Mouse (Mus musculus): ENCODE results near the gene Krtap12-1. TPM values are rescaled to one million over a fixed set of nuclear protein-coding genes. Genes with fewer than 3 reads are reported as not detected.

Gene Krtap12-1
- polyA plus RNA-seq (2014; fragmentation: Illumina TruSeq; extraction: RNeasy Lipid Tissue Mini Kit (QIAGEN cat#74804); ENCODE audit: insufficient read depth, low read depth, low replicate concordance) = not detected

GRCm38 (mm10) chr10:77720299-77720698 lies at the start of gene Krtap12-1:
Krtap12-1 (plus strand) TSS chr10:77720599.

DNA sequence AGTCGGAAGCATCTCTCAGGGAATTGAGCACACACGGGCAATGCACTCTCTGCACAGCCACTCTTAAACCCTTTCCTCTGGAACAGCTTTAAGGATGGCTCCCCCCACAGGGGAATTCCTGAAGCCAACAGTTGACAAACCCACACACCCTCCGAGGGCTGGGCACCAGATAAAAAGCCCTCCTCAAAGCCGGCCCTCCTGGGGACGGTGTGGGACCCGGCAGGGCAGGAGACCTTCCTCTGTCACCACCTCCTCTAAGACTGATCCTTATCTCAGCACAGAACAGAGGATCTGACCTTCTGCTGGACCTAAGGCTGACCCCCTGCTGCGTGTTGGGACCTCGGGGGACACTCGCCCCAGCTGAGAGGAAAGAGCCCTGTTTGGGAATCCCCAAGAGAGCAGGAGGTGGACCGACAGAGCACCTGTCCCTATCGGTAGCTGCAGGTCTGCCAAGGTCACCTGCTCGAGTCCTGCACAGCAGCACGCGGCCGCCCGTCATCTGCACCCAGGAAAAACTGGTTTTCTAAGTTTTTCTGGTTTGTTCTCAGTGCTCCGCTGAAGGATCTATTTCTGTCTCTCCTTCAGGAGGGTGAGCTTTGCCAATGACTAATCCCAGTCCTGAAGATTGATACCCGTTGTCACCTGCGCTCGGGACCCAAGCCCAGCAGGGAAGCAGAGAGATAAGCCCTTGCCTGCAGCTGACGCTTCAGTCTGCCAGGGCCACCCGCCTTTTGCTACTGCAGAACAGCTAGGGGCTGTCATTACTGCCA lies 34.3 kb upstream of the Krtap12-1 start, which contains the start of gene Tspear:
TSS of gene Tspear (plus strand) at position 675 of the 770 bp plus-strand sequence.

GRCm38 (mm10) chr10:77690356-77690807 lies 30.0 kb upstream of the Krtap12-1 start, which contains the start of gene Gm19402:
Gm19402 (minus strand) TSS chr10:77690757.

GRCm38 (mm10) chr10:77697133-77697532 lies 23.3 kb upstream of the Krtap12-1 start, which contains the start of gene Gm9508:
Gm9508 (minus strand) TSS chr10:77697233.

GRCm38 (mm10) chr10:77706326-77706725 lies 14.1 kb upstream of the Krtap12-1 start, which contains the start of gene Gm10272:
Gm10272 (plus strand) TSS chr10:77706626.

GRCm38 (mm10) chr10:77711157-77711556 lies 9.2 kb upstream of the Krtap12-1 start, which contains the start of gene Gm10024:
Gm10024 (plus strand) TSS chr10:77711457.

DNA sequence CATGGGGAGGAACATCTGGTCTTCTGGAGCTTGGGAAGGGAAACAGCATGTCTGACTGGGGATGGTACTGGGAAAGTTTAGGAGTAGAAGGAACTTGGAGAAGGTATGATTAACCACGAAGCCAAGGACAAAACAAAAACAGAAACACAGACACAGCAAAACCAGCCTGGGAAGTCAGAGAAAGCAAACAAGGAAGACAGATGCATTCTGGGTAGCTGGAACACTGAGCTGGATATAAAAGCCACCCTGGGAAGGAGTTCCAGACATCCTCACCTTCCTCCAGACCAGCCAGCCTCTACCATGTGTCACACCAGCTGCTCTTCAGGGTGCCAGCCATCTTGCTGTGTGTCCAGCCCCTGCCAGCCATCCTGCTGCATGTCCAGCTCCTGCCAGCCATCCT lies 4.9 kb upstream of the Krtap12-1 start, which contains the start of gene Gm10142:
TSS of gene Gm10142 (plus strand) at position 301 of the 400 bp plus-strand sequence.

DNA sequence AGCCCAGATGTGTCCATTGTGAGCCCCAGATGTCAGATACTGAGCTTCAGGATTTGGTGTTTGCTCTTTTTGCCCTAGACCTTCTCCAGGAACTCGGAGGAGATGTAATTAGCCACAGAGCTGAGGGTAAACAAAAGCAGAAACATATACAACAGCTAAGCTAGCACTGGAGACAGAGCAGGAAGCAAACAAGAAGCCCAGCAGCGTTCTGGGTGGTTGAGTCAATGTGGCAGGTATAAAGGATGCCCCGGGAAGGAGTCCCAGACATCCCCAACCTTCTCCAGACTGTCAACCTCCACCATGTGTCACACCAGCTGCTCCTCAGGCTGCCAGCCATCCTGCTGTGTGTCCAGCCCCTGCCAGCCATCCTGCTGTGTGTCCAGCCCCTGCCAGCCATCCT lies 5.8 kb downstream of the Krtap12-1 start, which contains the start of gene Gm10100:
TSS of gene Gm10100 (plus strand) at position 301 of the 400 bp plus-strand sequence.

GRCm38 (mm10) chr10:77741924-77742688 lies 21.7 kb downstream of the Krtap12-1 start, which contains the start of gene Gm18596:
Gm18596 (minus strand) TSS chr10:77742638.

GRCm38 (mm10) chr10:77751254-77751653 lies 30.9 kb downstream of the Krtap12-1 start, which contains the start of gene Gm9736:
Gm9736 (minus strand) TSS chr10:77751354.

DNA sequence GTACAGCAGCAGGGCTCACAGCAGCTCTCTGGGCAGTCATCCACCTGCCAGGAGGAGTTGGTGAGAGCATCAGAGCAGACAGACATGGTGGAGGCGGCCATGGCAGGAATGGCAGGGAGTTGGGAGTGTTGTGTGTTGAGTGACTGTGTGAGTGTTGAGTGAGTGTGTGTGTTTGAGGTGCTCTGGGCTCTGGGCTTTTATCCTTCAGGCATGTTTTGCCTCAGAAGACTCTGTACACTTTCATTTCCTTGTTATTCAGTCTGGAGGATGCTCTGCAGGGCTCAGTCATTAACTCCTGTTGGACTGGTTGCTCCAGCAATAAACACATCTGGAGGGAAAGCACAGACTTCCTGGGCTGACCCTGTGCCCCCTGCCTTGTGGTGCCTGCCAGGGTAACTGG lies 39.2 kb downstream of the Krtap12-1 start, which contains the start of gene Gm3233:
TSS of gene Gm3233 (minus strand) at position 101 of the 400 bp plus-strand sequence.

Other genes with a start within 250 kb of the Krtap12-1 start
- 16.8 TPM for gene Fam207a, start 204.8 kb upstream of the Krtap12-1 start, polyA plus RNA-seq (2014; fragmentation: Illumina TruSeq; extraction: RNeasy Lipid Tissue Mini Kit (QIAGEN cat#74804); ENCODE audit: insufficient read depth, low read depth, low replicate concordance)
- 40.3 TPM for gene Itgb2, start 190.3 kb upstream of the Krtap12-1 start, polyA plus RNA-seq (2014; fragmentation: Illumina TruSeq; extraction: RNeasy Lipid Tissue Mini Kit (QIAGEN cat#74804); ENCODE audit: insufficient read depth, low read depth, low replicate concordance)
- gene Pttg1ip, start 138.9 kb upstream of the Krtap12-1 start, polyA plus RNA-seq (2014; fragmentation: Illumina TruSeq; extraction: RNeasy Lipid Tissue Mini Kit (QIAGEN cat#74804); ENCODE audit: insufficient read depth, low read depth, low replicate concordance) = 165 TPM
- gene Sumo3, start 114.5 kb upstream of the Krtap12-1 start, polyA plus RNA-seq (2014; fragmentation: Illumina TruSeq; extraction: RNeasy Lipid Tissue Mini Kit (QIAGEN cat#74804); ENCODE audit: insufficient read depth, low read depth, low replicate concordance) = 119 TPM
- 1.5 TPM for gene Gm49325, start 114.4 kb upstream of the Krtap12-1 start, polyA plus RNA-seq (2014; fragmentation: Illumina TruSeq; extraction: RNeasy Lipid Tissue Mini Kit (QIAGEN cat#74804); ENCODE audit: insufficient read depth, low read depth, low replicate concordance)
- 44.6 TPM for gene Ube2g2, start 98.3 kb upstream of the Krtap12-1 start, polyA plus RNA-seq (2014; fragmentation: Illumina TruSeq; extraction: RNeasy Lipid Tissue Mini Kit (QIAGEN cat#74804); ENCODE audit: insufficient read depth, low read depth, low replicate concordance)
- not detected for gene Tspear, start 34.0 kb upstream of the Krtap12-1 start, polyA plus RNA-seq (2014; fragmentation: Illumina TruSeq; extraction: RNeasy Lipid Tissue Mini Kit (QIAGEN cat#74804); ENCODE audit: insufficient read depth, low read depth, low replicate concordance)
- gene Gm19402, start 29.8 kb upstream of the Krtap12-1 start, polyA plus RNA-seq (2014; fragmentation: Illumina TruSeq; extraction: RNeasy Lipid Tissue Mini Kit (QIAGEN cat#74804); ENCODE audit: insufficient read depth, low read depth, low replicate concordance) = not detected
- not detected for gene Gm9508, start 23.4 kb upstream of the Krtap12-1 start, polyA plus RNA-seq (2014; fragmentation: Illumina TruSeq; extraction: RNeasy Lipid Tissue Mini Kit (QIAGEN cat#74804); ENCODE audit: insufficient read depth, low read depth, low replicate concordance)
- gene Gm10272, start 14.0 kb upstream of the Krtap12-1 start, polyA plus RNA-seq (2014; fragmentation: Illumina TruSeq; extraction: RNeasy Lipid Tissue Mini Kit (QIAGEN cat#74804); ENCODE audit: insufficient read depth, low read depth, low replicate concordance) = not detected
- gene Gm10024, start 9.1 kb upstream of the Krtap12-1 start, polyA plus RNA-seq (2014; fragmentation: Illumina TruSeq; extraction: RNeasy Lipid Tissue Mini Kit (QIAGEN cat#74804); ENCODE audit: insufficient read depth, low read depth, low replicate concordance) = not detected
- gene Gm10142, start 4.8 kb upstream of the Krtap12-1 start, polyA plus RNA-seq (2014; fragmentation: Illumina TruSeq; extraction: RNeasy Lipid Tissue Mini Kit (QIAGEN cat#74804); ENCODE audit: insufficient read depth, low read depth, low replicate concordance) = not detected
- gene Gm10100, start 5.9 kb downstream of the Krtap12-1 start, polyA plus RNA-seq (2014; fragmentation: Illumina TruSeq; extraction: RNeasy Lipid Tissue Mini Kit (QIAGEN cat#74804); ENCODE audit: insufficient read depth, low read depth, low replicate concordance) = not detected
- not detected for gene Gm18596, start 22.0 kb downstream of the Krtap12-1 start, polyA plus RNA-seq (2014; fragmentation: Illumina TruSeq; extraction: RNeasy Lipid Tissue Mini Kit (QIAGEN cat#74804); ENCODE audit: insufficient read depth, low read depth, low replicate concordance)
- not detected for gene Gm9736, start 30.8 kb downstream of the Krtap12-1 start, polyA plus RNA-seq (2014; fragmentation: Illumina TruSeq; extraction: RNeasy Lipid Tissue Mini Kit (QIAGEN cat#74804); ENCODE audit: insufficient read depth, low read depth, low replicate concordance)
- not detected for gene Gm3233, start 39.1 kb downstream of the Krtap12-1 start, polyA plus RNA-seq (2014; fragmentation: Illumina TruSeq; extraction: RNeasy Lipid Tissue Mini Kit (QIAGEN cat#74804); ENCODE audit: insufficient read depth, low read depth, low replicate concordance)
- gene Gm3238, start 50.7 kb downstream of the Krtap12-1 start, polyA plus RNA-seq (2014; fragmentation: Illumina TruSeq; extraction: RNeasy Lipid Tissue Mini Kit (QIAGEN cat#74804); ENCODE audit: insufficient read depth, low read depth, low replicate concordance) = not detected
- gene Gm7138, start 56.3 kb downstream of the Krtap12-1 start, polyA plus RNA-seq (2014; fragmentation: Illumina TruSeq; extraction: RNeasy Lipid Tissue Mini Kit (QIAGEN cat#74804); ENCODE audit: insufficient read depth, low read depth, low replicate concordance) = not detected
- not detected for gene Gm3250, start 61.9 kb downstream of the Krtap12-1 start, polyA plus RNA-seq (2014; fragmentation: Illumina TruSeq; extraction: RNeasy Lipid Tissue Mini Kit (QIAGEN cat#74804); ENCODE audit: insufficient read depth, low read depth, low replicate concordance)
- not detected for gene Gm7137, start 67.6 kb downstream of the Krtap12-1 start, polyA plus RNA-seq (2014; fragmentation: Illumina TruSeq; extraction: RNeasy Lipid Tissue Mini Kit (QIAGEN cat#74804); ENCODE audit: insufficient read depth, low read depth, low replicate concordance)
- gene Gm9639, start 74.5 kb downstream of the Krtap12-1 start, polyA plus RNA-seq (2014; fragmentation: Illumina TruSeq; extraction: RNeasy Lipid Tissue Mini Kit (QIAGEN cat#74804); ENCODE audit: insufficient read depth, low read depth, low replicate concordance) = not detected
- not detected for gene Gm19668, start 78.5 kb downstream of the Krtap12-1 start, polyA plus RNA-seq (2014; fragmentation: Illumina TruSeq; extraction: RNeasy Lipid Tissue Mini Kit (QIAGEN cat#74804); ENCODE audit: insufficient read depth, low read depth, low replicate concordance)
- gene Gm9507, start 91.2 kb downstream of the Krtap12-1 start, polyA plus RNA-seq (2014; fragmentation: Illumina TruSeq; extraction: RNeasy Lipid Tissue Mini Kit (QIAGEN cat#74804); ENCODE audit: insufficient read depth, low read depth, low replicate concordance) = not detected
- not detected for gene Gm2696, start 94.1 kb downstream of the Krtap12-1 start, polyA plus RNA-seq (2014; fragmentation: Illumina TruSeq; extraction: RNeasy Lipid Tissue Mini Kit (QIAGEN cat#74804); ENCODE audit: insufficient read depth, low read depth, low replicate concordance)
- not detected for gene Krtap10-4, start 106.5 kb downstream of the Krtap12-1 start, polyA plus RNA-seq (2014; fragmentation: Illumina TruSeq; extraction: RNeasy Lipid Tissue Mini Kit (QIAGEN cat#74804); ENCODE audit: insufficient read depth, low read depth, low replicate concordance)
- gene Krtap10-10, start 115.3 kb downstream of the Krtap12-1 start, polyA plus RNA-seq (2014; fragmentation: Illumina TruSeq; extraction: RNeasy Lipid Tissue Mini Kit (QIAGEN cat#74804); ENCODE audit: insufficient read depth, low read depth, low replicate concordance) = not detected
- gene Gm36176, start 126.2 kb downstream of the Krtap12-1 start, polyA plus RNA-seq (2014; fragmentation: Illumina TruSeq; extraction: RNeasy Lipid Tissue Mini Kit (QIAGEN cat#74804); ENCODE audit: insufficient read depth, low read depth, low replicate concordance) = not detected
- gene Gm10318, start 132.3 kb downstream of the Krtap12-1 start, polyA plus RNA-seq (2014; fragmentation: Illumina TruSeq; extraction: RNeasy Lipid Tissue Mini Kit (QIAGEN cat#74804); ENCODE audit: insufficient read depth, low read depth, low replicate concordance) = not detected
- gene Gm3285, start 141.4 kb downstream of the Krtap12-1 start, polyA plus RNA-seq (2014; fragmentation: Illumina TruSeq; extraction: RNeasy Lipid Tissue Mini Kit (QIAGEN cat#74804); ENCODE audit: insufficient read depth, low read depth, low replicate concordance) = not detected
- gene Lrrc3, start 181.9 kb downstream of the Krtap12-1 start, polyA plus RNA-seq (2014; fragmentation: Illumina TruSeq; extraction: RNeasy Lipid Tissue Mini Kit (QIAGEN cat#74804); ENCODE audit: insufficient read depth, low read depth, low replicate concordance) = 0.40 TPM
- gene Trpm2, start 250.0 kb downstream of the Krtap12-1 start, polyA plus RNA-seq (2014; fragmentation: Illumina TruSeq; extraction: RNeasy Lipid Tissue Mini Kit (QIAGEN cat#74804); ENCODE audit: insufficient read depth, low read depth, low replicate concordance) = 0.96 TPM

Data from lung, adult 10 weeks (tissue).